Mouse (Mus musculus) Patski (cell line): Measurements from ENCODE around the gene Prodh2. TPM values are rescaled to one million over a fixed set of nuclear protein-coding genes. Genes with fewer than 3 reads are reported as not detected.
"Not testable (repeated sequence)": the region's sequence is repeated elsewhere in the genome, so short reads cannot be mapped to it uniquely, and the experiment has no call there.

Source experiments
- ATAC-seq: fragments of 100-300 bp; one replicate; pipeline ENCODE4 v1.8.0; 2021
- CTCF ChIA-PET: fragments of 350-600 bp; sonication (Branson Sonifier 250); formaldehyde crosslinking; loops from one replicate; lab custom pipeline; 2022; ENCODE audit warnings: inconsistent platforms; lab: Charles Lee
- POLR2A ChIA-PET: fragments of 350-600 bp; sonication (Branson Sonifier 250); formaldehyde crosslinking; loops from one replicate; lab custom pipeline; 2022; ENCODE audit warnings: antibody characterized with exemption, inconsistent platforms; lab: Charles Lee
- DNase-seq: peaks from one replicate; pipeline ENCODE4 v3.0.0-alpha.2; 2011; ENCODE audit warnings: low read depth, low spot score
- H3K27me3 ChIP-seq: fragments of 371-371 bp; one replicate; pipeline ENCODE4 v1.5.1; 2021
- CTCF ChIP-seq: fragments of 100-300 bp; IDR thresholded peaks from one replicate; pipeline ENCODE4 v1.5.1; 2021
- in situ Hi-C: fragments of 300-500 bp; cut with MboI; formaldehyde crosslinking; loops from 3 replicates; pipeline ENCODE4 v1.11.1; 2018; ENCODE audit warnings: low pct_unique_long_range_greater_than_20kb, mixed read lengths
- polyA plus RNA-seq: library from polyadenylated mRNA; unstranded; gene quantifications from one replicate; pipeline ENCODE4 v1.2.3, GENCODE M21; 2021

Prodh2 gene
- polyA plus RNA-seq, 1 experiment from 2014 or later = 0.05 TPM

DNA sequence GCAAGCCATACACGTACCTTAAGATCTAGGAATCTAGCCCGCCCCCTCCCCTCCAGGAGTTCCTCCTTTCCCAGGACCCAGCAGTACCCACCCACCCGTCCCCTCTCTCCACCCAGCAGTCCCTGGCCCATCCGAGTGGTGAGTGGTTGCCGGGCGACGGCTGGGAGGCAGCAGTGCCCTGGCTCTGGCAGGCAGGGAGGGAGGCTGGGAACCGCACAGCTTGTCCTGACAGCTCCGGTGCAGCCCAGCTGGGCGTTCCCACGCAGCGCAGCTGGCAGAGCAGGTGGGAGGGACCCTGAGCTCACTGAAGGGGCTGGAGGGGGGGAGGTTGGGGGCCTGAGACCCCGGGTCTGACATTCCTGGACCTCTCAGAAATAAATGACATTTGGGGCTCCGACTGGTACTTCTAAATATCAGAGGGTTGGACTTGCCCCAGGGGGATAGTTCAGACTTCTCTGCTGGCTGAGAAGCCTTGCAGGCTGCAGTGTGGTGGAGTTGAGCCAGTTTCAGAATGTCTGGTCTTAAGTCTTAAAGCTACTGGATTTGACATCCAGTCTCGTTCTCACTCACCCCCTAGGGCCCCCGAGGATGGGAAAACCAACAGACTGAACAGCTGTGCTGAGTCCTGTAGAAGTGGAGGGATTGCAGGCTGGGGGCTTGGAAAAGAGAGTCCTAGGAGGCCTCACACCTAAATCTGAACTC is 35.6 kb upstream of the Prodh2 start, which contains the start of the genes Kirrel2 and Nphs1:
TSS of gene Kirrel2 (minus strand) at position 62 of the 702 bp plus-strand sequence.
TSS of gene Nphs1 (plus strand) at position 687 of the 702 bp plus-strand sequence.
- DNase-seq (no peak), ATAC-seq (no peak)
- in situ Hi-C loops = no loop called here
- POLR2A ChIA-PET = no interaction called here
- TF ChIP-seq CTCF = no peak
- CTCF ChIA-PET = no interaction called here
- H3K27me3 ChIP-seq = peaks cover 71% of the 10 kb centered on the region

DNA sequence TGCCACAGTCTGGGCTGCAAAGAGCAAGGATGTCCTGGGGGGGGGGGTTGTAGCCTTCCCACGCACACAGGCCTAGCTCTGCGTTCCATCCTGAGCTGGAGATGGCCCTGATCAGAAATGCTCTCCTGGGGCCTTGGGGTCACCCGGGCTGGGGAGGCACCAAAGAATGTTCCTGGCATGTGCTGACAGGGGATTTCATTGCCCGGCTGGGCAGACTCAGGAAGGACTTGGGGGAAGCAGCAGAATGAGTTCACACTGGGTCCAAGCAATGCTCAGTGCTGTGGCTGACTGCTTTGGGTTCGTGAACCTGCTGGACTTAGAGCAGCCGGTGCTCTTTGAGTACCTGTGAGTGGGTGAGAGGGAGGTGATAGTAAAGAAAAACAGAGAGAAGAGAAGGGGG is 33.9 kb upstream of the Prodh2 start:
- H3K27me3 ChIP-seq = peaks cover 70% of the 10 kb centered on the region
- no peak for ATAC-seq
- POLR2A ChIA-PET = no interaction called here
- in situ Hi-C loops = no loop called here
- DNase-seq = no peak
- no peak for TF ChIP-seq CTCF
- CTCF ChIA-PET = no interaction called here

DNA sequence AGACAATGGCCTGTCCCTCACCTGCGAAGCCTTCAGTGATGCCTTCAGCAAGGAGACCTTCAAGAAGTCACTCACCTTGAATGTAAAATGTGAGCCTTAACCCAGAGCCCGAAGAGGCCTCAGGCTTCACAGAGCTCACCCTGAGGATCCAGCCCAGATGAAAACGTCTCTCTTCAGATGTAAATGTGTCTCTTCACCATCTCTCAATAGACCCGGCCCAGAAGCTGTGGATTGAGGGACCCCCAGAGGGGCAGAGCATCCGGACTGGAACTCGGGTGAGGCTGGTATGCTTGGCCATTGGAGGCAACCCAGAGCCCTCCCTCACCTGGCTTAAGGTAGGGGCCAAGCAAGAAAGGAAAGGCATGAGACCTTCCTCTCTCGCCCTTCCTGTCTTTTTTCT is 29.9 kb upstream of the Prodh2 start:
- ATAC-seq (no peak), DNase-seq (no peak)
- POLR2A ChIA-PET = no interaction called here
- no peak for TF ChIP-seq CTCF
- CTCF ChIA-PET = no interaction called here
- H3K27me3 ChIP-seq = peaks cover 78% of the 10 kb centered on the region
- in situ Hi-C loops = no loop called here

DNA sequence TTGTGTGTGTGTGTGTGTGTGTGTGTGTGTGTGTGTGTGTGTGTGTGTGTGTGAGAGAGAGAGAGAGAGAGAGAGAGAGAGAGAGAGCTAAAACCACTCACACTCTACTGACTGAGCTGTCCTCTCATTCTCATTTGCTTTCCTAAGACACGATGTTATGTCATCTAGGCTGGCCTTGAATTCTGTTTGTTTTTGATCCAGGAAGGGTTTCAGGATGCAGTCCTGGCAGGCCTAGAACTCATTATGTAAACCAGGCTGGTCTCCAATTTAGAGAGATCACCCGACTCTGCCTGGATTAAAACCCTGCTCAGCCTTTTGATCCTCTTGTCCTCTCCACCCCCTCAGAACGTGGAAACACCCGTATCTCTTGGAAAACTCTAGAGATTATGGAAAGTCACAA is 29.4 kb upstream of the Prodh2 start:
- ATAC-seq = no peak
- in situ Hi-C loops = no loop called here
- CTCF ChIA-PET = no interaction called here
- POLR2A ChIA-PET = no interaction called here
- DNase-seq = no peak
- TF ChIP-seq CTCF = no peak
- H3K27me3 ChIP-seq = peaks cover 78% of the 10 kb centered on the region

DNA sequence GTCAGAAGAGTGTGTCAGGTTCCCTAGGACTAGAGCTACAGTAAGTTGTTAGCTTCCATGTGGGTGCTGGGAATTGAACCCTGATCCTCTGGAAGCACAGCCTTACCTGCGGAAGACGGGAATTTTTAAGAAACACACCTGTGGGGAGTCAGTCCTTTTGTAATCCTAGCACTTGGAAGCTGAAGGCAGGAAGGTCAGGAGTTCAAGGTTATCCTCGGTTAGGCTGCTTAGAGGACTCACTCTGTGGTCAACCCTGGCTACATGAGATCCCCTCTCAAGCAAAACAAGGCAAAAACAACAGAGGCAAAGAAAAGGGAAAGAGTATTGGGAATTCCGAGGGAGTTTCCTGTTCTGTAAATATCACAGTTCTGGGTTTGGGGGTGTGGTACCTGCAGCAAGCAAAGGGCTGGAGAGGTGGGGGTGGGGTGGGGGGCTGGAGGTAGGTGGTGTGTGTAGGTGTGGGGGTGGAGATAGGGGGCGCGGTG is 28.6 kb upstream of the Prodh2 start:
- H3K27me3 ChIP-seq = peaks cover 78% of the 10 kb centered on the region
- in situ Hi-C loops = no loop called here
- ChIA-PET POLR2A (no interaction called here), CTCF (interaction anchor here (1.3 kb wide), 1 partner anchor 10 kb away, joined by 3 read pairs; no protein-coding TSS in a partner anchor)
- no peak for ATAC-seq
- no peak for DNase-seq
- no peak for TF ChIP-seq CTCF

DNA sequence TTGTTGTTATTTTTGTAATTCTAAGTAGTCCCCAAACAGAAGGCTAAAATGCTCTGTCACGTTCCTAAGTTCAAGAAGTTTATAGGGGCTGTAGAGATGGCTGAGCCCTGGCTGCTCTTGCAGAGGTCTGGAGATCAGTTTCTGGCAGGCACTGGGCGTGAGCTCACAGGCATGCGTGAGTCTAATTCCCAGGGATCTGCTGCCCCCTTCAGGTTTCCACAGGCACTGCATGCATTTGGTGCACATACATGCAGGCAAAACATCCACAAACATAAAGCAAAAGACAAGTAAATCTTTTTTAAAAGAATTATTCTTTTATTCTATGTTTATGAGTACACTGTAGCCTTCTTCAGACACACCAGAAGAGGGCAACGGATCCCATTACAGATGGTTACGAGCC is 21.0 kb upstream of the Prodh2 start:
- TF ChIP-seq CTCF = no peak
- H3K27me3 ChIP-seq = peaks cover 24% of the 10 kb centered on the region
- in situ Hi-C loops = loop anchor here (5.0 kb wide), 1 partner anchor 35 kb away; no protein-coding TSS in a partner anchor
- DNase-seq (no peak), ATAC-seq (no peak)
- CTCF ChIA-PET = no interaction called here
- POLR2A ChIA-PET = no interaction called here

DNA sequence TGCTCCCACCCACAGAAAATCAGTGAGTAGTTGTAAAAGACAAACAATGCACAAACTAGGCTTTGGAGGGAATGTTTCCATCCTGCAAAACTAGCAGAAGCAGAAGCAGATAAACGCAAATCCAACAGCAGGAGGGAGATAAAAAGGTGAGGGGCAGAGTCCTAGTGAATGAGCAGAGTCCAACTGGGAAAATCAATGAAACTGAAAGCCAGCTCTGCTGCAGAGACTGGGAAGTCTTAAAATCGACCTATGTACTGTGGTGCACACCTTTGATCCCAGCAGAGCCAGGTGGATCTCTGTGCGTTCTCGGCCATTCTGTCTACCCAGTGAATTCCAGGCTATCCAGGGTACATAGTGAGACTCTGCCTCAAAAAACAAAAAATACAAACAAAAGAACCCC is 18.4 kb upstream of the Prodh2 start:
- no peak for TF ChIP-seq CTCF
- in situ Hi-C loops = loop anchor here (5.0 kb wide), 1 partner anchor 38 kb away; no protein-coding TSS in a partner anchor
- ChIA-PET CTCF (interaction anchor here (1.6 to 1.7 kb wide), 2 partner anchors 9 to 139 kb away, joined by 3 read pairs; no protein-coding TSS in a partner anchor), POLR2A (no interaction called here)
- no peak for DNase-seq
- H3K27me3 ChIP-seq = peaks cover 23% of the 10 kb centered on the region
- no peak for ATAC-seq

DNA sequence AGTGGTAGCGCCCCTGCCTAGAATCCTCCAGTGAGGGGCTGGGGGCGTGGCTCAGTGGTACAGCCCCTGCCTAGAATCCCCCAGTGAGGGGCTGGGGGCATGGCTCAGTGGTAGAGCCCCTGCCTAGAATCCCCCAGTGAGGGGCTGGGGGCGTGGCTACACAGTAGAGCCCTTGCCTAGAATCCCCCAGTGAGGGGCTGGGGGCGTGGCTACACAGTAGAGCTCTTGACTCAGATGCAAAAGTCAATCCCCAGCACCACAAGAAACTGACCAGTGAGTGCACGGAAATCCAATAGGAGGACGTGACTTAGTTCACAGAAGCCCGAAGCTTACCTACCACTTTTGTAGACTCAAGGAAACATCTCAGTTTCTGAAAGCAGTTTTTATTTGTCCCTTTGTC is 17.3 kb upstream of the Prodh2 start:
- ATAC-seq, in situ Hi-C loops, POLR2A ChIA-PET, DNase-seq: not testable (repeated sequence)
- H3K27me3 ChIP-seq = peaks cover 28% of the 10 kb centered on the region
- CTCF ChIA-PET = interaction anchor here (1.7 kb wide), 1 partner anchor 11 kb away, joined by 3 read pairs; no protein-coding TSS in a partner anchor

DNA sequence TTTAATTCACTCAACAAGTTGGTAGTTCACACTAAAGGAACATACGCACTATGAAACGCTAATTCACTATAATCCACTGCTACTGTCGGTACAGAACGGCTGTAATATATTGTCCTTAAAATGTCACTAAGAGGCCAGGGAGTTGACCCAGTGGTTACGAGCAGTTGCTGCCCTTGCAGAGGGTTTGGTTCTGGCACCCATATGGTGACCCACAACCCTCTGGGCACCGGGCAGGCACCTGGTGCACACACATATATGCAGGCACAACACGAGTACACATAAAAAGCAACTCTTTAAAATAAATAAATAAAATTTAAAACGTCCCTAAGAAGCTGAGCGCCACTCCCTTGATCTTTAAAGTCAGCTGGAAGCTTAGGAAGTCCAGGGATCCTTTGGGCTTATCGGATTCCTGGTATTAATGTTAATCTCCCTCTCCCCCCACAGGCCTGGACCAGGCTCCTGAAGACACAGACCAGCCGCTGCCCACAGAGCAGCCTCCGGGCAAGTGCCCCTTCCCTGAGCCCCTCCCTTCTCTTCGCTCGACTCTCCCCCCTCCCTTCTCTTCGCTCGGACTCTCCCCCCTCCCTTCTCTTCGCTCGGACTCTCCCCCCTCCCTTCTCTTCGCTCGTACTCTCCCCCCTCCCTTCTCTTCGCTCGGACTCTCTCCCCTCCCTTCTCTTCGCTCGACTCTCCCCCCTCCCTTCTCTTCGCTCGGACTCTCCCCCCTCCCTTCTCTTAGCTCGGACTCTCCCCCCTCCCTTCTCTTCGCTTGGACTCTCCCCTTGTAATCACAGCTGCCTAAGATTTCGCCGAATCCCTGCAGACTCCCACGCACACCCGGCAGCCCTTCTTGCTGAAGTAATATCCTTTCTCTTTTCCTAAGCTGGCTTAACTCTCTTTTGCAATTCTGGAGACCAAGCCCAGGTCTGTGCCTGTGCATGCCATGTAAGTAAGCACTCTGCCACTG is 15.7 kb upstream of the Prodh2 start:
- in situ Hi-C loops = no loop called here
- ATAC-seq (no peak), DNase-seq (no peak)
- ChIA-PET POLR2A (interaction anchor here (0.5 to 0.6 kb wide), 3 partner anchors 24 to 252 kb away, joined by 3 read pairs; no protein-coding TSS in a partner anchor), CTCF (no interaction called here)
- no peak for TF ChIP-seq CTCF
- peaks cover 39% of the 10 kb centered on the region for H3K27me3 ChIP-seq

DNA sequence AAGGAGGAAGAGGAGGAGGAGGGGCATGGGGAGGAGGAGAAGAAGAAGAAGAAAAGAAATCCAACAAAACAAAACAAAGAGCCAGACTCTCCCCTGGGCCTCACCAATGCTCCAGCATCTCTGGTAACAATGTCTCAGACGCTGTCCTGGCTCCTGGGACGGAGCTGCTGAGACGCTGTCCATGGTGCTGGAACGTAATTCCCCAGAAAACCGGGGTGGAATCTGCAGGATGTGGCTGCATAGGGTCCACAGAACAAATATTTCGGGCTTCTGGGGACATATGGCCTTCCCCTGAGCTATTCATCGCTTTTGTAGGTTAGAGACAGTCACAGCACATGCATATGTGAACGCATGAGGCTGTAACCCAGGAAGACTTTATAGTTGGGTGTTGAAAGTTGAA is 9.2 kb upstream of the Prodh2 start:
- no peak for TF ChIP-seq CTCF

More for the DNA sequence above, 9.2 kb upstream of the Prodh2 start:
- ChIA-PET CTCF (no interaction called here), POLR2A (no interaction called here)
- in situ Hi-C loops = no loop called here
- peaks cover 22% of the 10 kb centered on the region for H3K27me3 ChIP-seq
- DNase-seq (no peak), ATAC-seq (no peak)
